Mouse (Mus musculus) adrenal gland, adult 2 months (tissue): ENCODE results near the gene Pygo1. TPM values are rescaled to one million over a fixed set of nuclear protein-coding genes. Genes with fewer than 3 reads are reported as not detected.

Experiments
- DNase-seq: peaks from one replicate; pipeline ENCODE4 v3.0.0; 2021
- polyA plus RNA-seq: library from polyadenylated mRNA; depleted of rRNA; stranded (reverse); fragments of >200 nt; gene quantifications from 2 replicates; pipeline ENCODE4 v1.2.3, GENCODE M21; 2012; rRNA removed
- total RNA-seq, 2 experiments: library from RNA; stranded (reverse); gene quantifications; 2 replicates each; pipeline ENCODE4 v1.2.3; 2021

The Pygo1 gene
- total and polyA plus RNA-seq, 3 experiments = 0.53 to 5.1 (median 2.8) TPM

GRCm38 (mm10) chr9:72992576-72992975, 67.1 kb downstream of the Pygo1 start:
- peak; percentile 67 for DNase-seq

GRCm38 (mm10) chr9:72996167-72996566, 70.7 kb downstream of the Pygo1 start:
- no peak for DNase-seq

- no peak for DNase-seq
Measured at GRCm38 (mm10) chr9:72996806-72997205, 71.4 kb downstream of the Pygo1 start.

- no peak for DNase-seq
Measured at GRCm38 (mm10) chr9:73000487-73000886, 75.0 kb downstream of the Pygo1 start.

- DNase-seq = no peak
Measured at GRCm38 (mm10) chr9:73001314-73002011, 76.0 kb downstream of the Pygo1 start.

Other genes with a start within 250 kb of the Pygo1 start
- under 1 TPM; 0.17 to 0.21 TPM for gene Prtg, start 118.8 kb upstream of the Pygo1 start, total RNA-seq
- 0.04 and 0.07 TPM in 2 replicates for gene Prtg, start 118.8 kb upstream of the Pygo1 start, polyA plus RNA-seq
- gene Dyx1c1, start 33.1 kb downstream of the Pygo1 start, total RNA-seq = 1 to 10 TPM in 1 of 2 experiments, under 1 TPM in 1; 0.61 to 1.4 TPM
- 0.44 and 0.62 TPM in 2 replicates for gene Dyx1c1, start 33.1 kb downstream of the Pygo1 start, polyA plus RNA-seq
- not detected for gene Gm44503, start 33.2 kb downstream of the Pygo1 start, total RNA-seq
- gene Gm44503, start 33.2 kb downstream of the Pygo1 start, polyA plus RNA-seq = 0.11 TPM in 1 of 2 replicates, not detected in the other
- 10 to 100 TPM; 21.7 to 25.3 TPM for gene Ccpg1os, start 59.7 kb downstream of the Pygo1 start, total RNA-seq
- 8.6 and 10.5 TPM in 2 replicates for gene Ccpg1os, start 59.7 kb downstream of the Pygo1 start, polyA plus RNA-seq
- gene Ccpg1, start 59.8 kb downstream of the Pygo1 start, total RNA-seq = 100 to 1,000 TPM; 135 to 141 TPM
- 8.3 and 11.3 TPM in 2 replicates for gene Ccpg1, start 59.8 kb downstream of the Pygo1 start, polyA plus RNA-seq
- gene Pigb, start 114.7 kb downstream of the Pygo1 start, total RNA-seq = 10 to 100 TPM; 13.3 to 14.7 TPM
- gene Pigb, start 114.7 kb downstream of the Pygo1 start, polyA plus RNA-seq = 7.2 and 9.6 TPM in 2 replicates
- gene Rab27a, start 119.2 kb downstream of the Pygo1 start, total RNA-seq = 10 to 100 TPM; 36.2 to 36.8 TPM
- 3.3 and 5.5 TPM in 2 replicates for gene Rab27a, start 119.2 kb downstream of the Pygo1 start, polyA plus RNA-seq
- under 1 TPM in 1 of 2 experiments, not detected in 1; 0.48 TPM for gene Khdc3, start 176.2 kb downstream of the Pygo1 start, total RNA-seq
- gene Khdc3, start 176.2 kb downstream of the Pygo1 start, polyA plus RNA-seq = 0.25 and 0.33 TPM in 2 replicates
- gene Gm20509, start 176.8 kb downstream of the Pygo1 start, total RNA-seq = under 1 TPM in 1 of 2 experiments, not detected in 1; 0.29 TPM
- gene Gm20509, start 176.8 kb downstream of the Pygo1 start, polyA plus RNA-seq = not detected in 2 replicates
- 10 to 100 TPM; 53.3 to 61.1 TPM for gene Rsl24d1, start 187.8 kb downstream of the Pygo1 start, total RNA-seq
- gene Rsl24d1, start 187.8 kb downstream of the Pygo1 start, polyA plus RNA-seq = 4.7 and 6.6 TPM in 2 replicates